Mouse (Mus musculus) liver, embryonic 14.5 days (tissue): Measurements from ENCODE around the gene Pgpep1l.

ENCODE experiments used
- CTCF ChIP-seq: IDR thresholded peaks from 2 replicates; pipeline ENCODE4 v1.5.1; 2016; ENCODE audit warnings: antibody characterized with exemption, low read depth, control low read depth
- EP300 ChIP-seq: IDR thresholded peaks from 2 replicates; pipeline ENCODE4 v1.6.1; 2016; ENCODE audit warnings: antibody characterized with exemption, low read depth

DNA sequence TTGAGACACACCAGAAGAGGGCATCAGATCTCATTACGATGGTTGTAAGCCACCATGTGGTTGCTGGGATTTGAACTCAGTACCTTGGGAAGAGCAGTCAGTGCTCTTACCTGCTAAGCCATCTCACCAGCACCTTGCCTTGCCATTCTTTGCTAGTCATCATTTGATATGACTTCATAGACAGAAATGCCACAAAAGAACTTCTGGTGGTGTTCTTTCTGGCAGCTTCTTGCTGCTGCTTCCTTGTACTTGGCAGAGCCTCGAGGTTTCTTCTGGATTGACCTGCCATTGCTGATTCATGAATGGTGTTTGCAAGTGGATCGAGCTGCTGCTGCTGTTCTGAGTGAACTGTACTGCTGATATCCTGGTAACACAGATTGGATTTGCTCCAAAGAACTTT is 13.1 kb downstream of the Pgpep1l start:
- TF ChIP-seq CTCF (no peak), EP300 (no peak)
